Mouse (Mus musculus): ENCODE measurements around the gene Jazf1. TPM values are rescaled to one million over a fixed set of nuclear protein-coding genes. Genes with fewer than 3 reads are reported as not detected.

The Jazf1 gene
- polyA plus RNA-seq, 1 experiment from 2014 or later: 6.2 TPM

DNA sequence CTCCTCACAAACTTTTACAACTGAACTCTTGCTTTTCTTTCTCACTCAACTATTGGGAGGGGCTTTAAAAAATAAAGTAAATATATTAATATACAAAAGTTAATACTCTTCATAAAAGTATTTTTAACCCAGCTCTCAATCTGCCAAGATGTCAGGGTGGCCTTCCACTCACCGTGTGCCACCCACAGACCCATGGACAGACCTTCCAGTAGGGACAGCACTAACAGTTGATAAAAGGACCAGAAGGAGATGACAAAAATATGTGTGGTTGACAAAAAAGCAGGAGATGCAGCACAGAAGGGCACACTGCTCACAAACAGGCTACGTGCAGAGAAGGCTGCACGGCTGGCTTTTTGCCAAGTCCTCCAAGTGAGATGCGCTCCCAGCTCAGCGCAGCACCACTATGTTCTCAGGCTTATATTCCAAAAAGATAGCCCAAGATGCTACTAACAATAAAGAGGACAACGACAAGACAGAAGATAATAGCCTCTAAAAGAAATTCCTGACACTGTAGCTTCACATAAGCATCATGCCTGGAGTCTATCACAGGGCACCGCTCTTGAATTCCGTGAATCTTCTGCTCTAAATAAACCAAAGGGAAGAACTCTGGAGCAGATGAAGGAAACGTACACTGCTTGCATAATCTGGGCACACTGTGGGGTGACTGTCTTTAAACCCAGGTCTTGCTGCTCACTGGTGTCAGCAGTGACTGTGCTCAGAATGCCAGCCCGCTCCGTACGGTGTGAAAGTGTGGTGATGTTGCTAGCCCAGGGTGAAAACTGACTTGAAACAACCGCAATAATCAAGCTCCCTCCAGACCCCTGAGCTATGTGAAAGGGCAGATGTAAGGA is 104.4 kb downstream of the Jazf1 start:
- 51% methylated on average over 13 of the region's 13 CpGs for WGBS
- Histone ChIP-seq H3K4me2 (replicated peaks) (no peak overlapping the region), H3K9ac (no peak overlapping the region), H3K9me3 (no peaks in the 10 kb centered on the region), H3K27me3 (replicated peaks) (no peaks in the 10 kb centered on the region), H3K4me3 (replicated peaks) (no peak overlapping the region), H3K4me1 (replicated peaks) (peaks cover 28% of the 10 kb centered on the region), H3K36me3 (no peaks in the 10 kb centered on the region), H3K27ac (0 out of 2 replicates have a peak overlapping the region, but pooled peaks have one; percentile 33)
- no peak for ATAC-seq

- no peak overlapping the region for H3K4me3 ChIP-seq (replicated peaks)
- H3K4me2 ChIP-seq (replicated peaks): no peak overlapping the region
- peaks cover 28% of the 10 kb centered on the region for H3K4me1 ChIP-seq (replicated peaks)
- peak overlapping the region; percentile 62 for H3K27ac ChIP-seq
- WGBS: 29% methylated on average over 6 of the region's 6 CpGs
- no peaks in the 10 kb centered on the region for H3K9me3 ChIP-seq
- no peaks in the 10 kb centered on the region for H3K27me3 ChIP-seq (replicated peaks)
- H3K36me3 ChIP-seq: no peaks in the 10 kb centered on the region
- ATAC-seq: no peak
- H3K9ac ChIP-seq: no peak overlapping the region
These were observed 105.0 kb downstream of the Jazf1 start for GRCm38 (mm10) chr6:52963430-52963732.

- Histone ChIP-seq H3K36me3 (no peaks in the 10 kb centered on the region), H3K9ac (no peak overlapping the region), H3K4me2 (replicated peaks) (no peak overlapping the region), H3K27me3 (replicated peaks) (no peaks in the 10 kb centered on the region), H3K9me3 (no peaks in the 10 kb centered on the region), H3K27ac (peak overlapping the region; percentile 62), H3K4me3 (replicated peaks) (no peak overlapping the region), H3K4me1 (replicated peaks) (peaks cover 28% of the 10 kb centered on the region)
- peak; percentile 48 for ATAC-seq
- WGBS: 40% methylated on average over 4 of the region's 4 CpGs
These were observed 105.6 kb downstream of the Jazf1 start for GRCm38 (mm10) chr6:52962600-52963429.

- Histone ChIP-seq H3K4me2 (replicated peaks) (no peak overlapping the region), H3K9me3 (no peaks in the 10 kb centered on the region), H3K36me3 (no peaks in the 10 kb centered on the region), H3K9ac (no peak overlapping the region), H3K4me3 (replicated peaks) (no peak overlapping the region), H3K27me3 (replicated peaks) (no peaks in the 10 kb centered on the region), H3K4me1 (replicated peaks) (peaks cover 28% of the 10 kb centered on the region), H3K27ac (peak overlapping the region; percentile 29; the same call in 1 of the 2 replicates)
- peak; percentile 66 for ATAC-seq
- 55% methylated on average over 6 of the region's 6 CpGs for WGBS
These were observed 106.6 kb downstream of the Jazf1 start for GRCm38 (mm10) chr6:52961660-52962490.

- no peaks in the 10 kb centered on the region for H3K27me3 ChIP-seq (replicated peaks)
- H3K27ac ChIP-seq: no peak overlapping the region
- ATAC-seq: no peak
- H3K9ac ChIP-seq: no peak overlapping the region
- H3K4me2 ChIP-seq (replicated peaks): no peak overlapping the region
- peaks cover 15% of the 10 kb centered on the region for H3K4me1 ChIP-seq (replicated peaks)
- H3K9me3 ChIP-seq: no peaks in the 10 kb centered on the region
- no peak overlapping the region for H3K4me3 ChIP-seq (replicated peaks)
- WGBS: 11% methylated on average over 4 of the region's 4 CpGs
- H3K36me3 ChIP-seq: no peaks in the 10 kb centered on the region
These were observed 110.7 kb downstream of the Jazf1 start for GRCm38 (mm10) chr6:52957730-52958129.

GRCm38 (mm10) chr6:52956131-52956530 is 112.3 kb downstream of the Jazf1 start:
- WGBS: 85% methylated on average over 2 of the region's 2 CpGs
- Histone ChIP-seq H3K4me3 (replicated peaks) (no peak overlapping the region), H3K9ac (no peak overlapping the region), H3K9me3 (no peaks in the 10 kb centered on the region), H3K4me2 (replicated peaks) (no peak overlapping the region), H3K4me1 (replicated peaks) (peaks cover 17% of the 10 kb centered on the region), H3K36me3 (no peaks in the 10 kb centered on the region), H3K27me3 (replicated peaks) (no peaks in the 10 kb centered on the region), H3K27ac (no peak overlapping the region)
- ATAC-seq: no peak

GRCm38 (mm10) chr6:52955304-52955703 is 113.1 kb downstream of the Jazf1 start:
- peak overlapping the region; percentile 44; the same call in 1 of the 2 replicates for H3K27ac ChIP-seq
- 67% methylated on average over 2 of the region's 2 CpGs for WGBS

DNA sequence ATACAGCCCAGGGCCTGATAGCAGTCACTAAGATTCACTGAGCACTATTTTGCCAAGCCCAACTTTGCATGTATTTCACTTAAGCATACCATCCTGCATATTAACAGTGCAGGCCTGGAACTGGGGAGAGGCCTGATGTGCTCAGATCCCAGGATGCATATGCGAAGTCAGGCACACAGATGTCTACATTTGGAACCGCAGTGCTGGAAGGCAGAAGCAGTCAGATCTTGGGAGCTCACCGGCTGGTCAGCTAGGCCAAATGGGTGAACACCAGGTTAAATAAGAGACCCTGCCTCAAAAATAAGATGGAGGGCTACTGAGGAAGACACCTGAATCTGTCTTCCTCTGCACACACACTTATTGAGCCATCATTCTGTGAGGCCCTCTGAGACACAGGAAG is 113.6 kb downstream of the Jazf1 start:
- no peak for ATAC-seq
- Histone ChIP-seq H3K36me3 (no peaks in the 10 kb centered on the region), H3K9me3 (no peaks in the 10 kb centered on the region), H3K4me3 (replicated peaks) (no peak overlapping the region), H3K4me1 (replicated peaks) (peaks cover 17% of the 10 kb centered on the region), H3K4me2 (replicated peaks) (no peak overlapping the region), H3K27me3 (replicated peaks) (no peaks in the 10 kb centered on the region), H3K27ac (peak overlapping the region; percentile 44), H3K9ac (no peak overlapping the region)
- 87% methylated on average over 3 of the region's 3 CpGs for WGBS

More at GRCm38 (mm10) chr6:52955304-52955703, 113.1 kb downstream of the Jazf1 start:
- Histone ChIP-seq H3K4me3 (replicated peaks) (no peak overlapping the region), H3K36me3 (no peaks in the 10 kb centered on the region), H3K27me3 (replicated peaks) (no peaks in the 10 kb centered on the region), H3K4me2 (replicated peaks) (no peak overlapping the region), H3K9me3 (no peaks in the 10 kb centered on the region), H3K9ac (no peak overlapping the region), H3K4me1 (replicated peaks) (peaks cover 17% of the 10 kb centered on the region)
- peak; percentile 8; the same call in 1 of the 2 replicates for ATAC-seq

DNA sequence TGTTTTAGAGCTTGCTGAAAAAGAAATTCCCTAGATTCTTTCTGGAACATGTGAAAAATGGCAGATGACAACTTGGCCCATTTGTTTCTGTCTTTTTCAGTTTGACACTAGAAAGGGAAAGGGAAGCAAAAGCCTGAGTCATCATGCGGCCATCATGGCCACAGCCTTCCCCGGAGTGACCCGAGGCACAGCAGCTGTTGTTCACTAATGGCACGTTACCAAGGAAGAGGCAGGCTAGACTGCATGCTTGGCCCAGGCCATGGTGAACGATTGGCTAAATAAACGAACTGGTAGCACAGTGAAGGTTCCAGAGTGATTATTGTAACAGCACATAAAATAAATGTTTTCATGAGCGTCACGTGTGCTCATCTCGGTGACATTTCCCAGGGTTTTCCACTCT is 114.0 kb downstream of the Jazf1 start:
- WGBS: 48% methylated on average over 9 of the region's 9 CpGs
- no peak overlapping the region for H3K9ac ChIP-seq
- 0 out of 2 replicates have a peak, but pooled peaks have one; percentile 25 for ATAC-seq
- H3K27ac ChIP-seq: no peak overlapping the region; the same call in 1 of the 2 replicates
- no peak overlapping the region for H3K4me2 ChIP-seq (replicated peaks)
- no peak overlapping the region for H3K4me3 ChIP-seq (replicated peaks)
- H3K9me3 ChIP-seq: no peaks in the 10 kb centered on the region
- no peaks in the 10 kb centered on the region for H3K27me3 ChIP-seq (replicated peaks)
- peaks cover 17% of the 10 kb centered on the region for H3K4me1 ChIP-seq (replicated peaks)
- no peaks in the 10 kb centered on the region for H3K36me3 ChIP-seq

GRCm38 (mm10) chr6:52952526-52952900 is 115.9 kb downstream of the Jazf1 start:
- WGBS: 50% methylated on average over 8 of the region's 8 CpGs
- Histone ChIP-seq H3K9ac (no peak overlapping the region), H3K9me3 (no peaks in the 10 kb centered on the region), H3K4me2 (replicated peaks) (no peak overlapping the region), H3K36me3 (no peaks in the 10 kb centered on the region), H3K4me1 (replicated peaks) (peaks cover 17% of the 10 kb centered on the region), H3K4me3 (replicated peaks) (no peak overlapping the region), H3K27me3 (replicated peaks) (no peaks in the 10 kb centered on the region), H3K27ac (0 out of 2 replicates have a peak overlapping the region, but pooled peaks have one; percentile 32)
- no peak for ATAC-seq

- 0 out of 2 replicates have a peak, but pooled peaks have one; percentile 43 for ATAC-seq
These were observed 116.4 kb downstream of the Jazf1 start for GRCm38 (mm10) chr6:52951871-52952525.

More at GRCm38 (mm10) chr6:52951871-52952525, 116.4 kb downstream of the Jazf1 start:
- H3K9ac ChIP-seq: no peak overlapping the region
- no peak overlapping the region for H3K4me3 ChIP-seq (replicated peaks)
- WGBS: 57% methylated on average over 7 of the region's 7 CpGs
- H3K9me3 ChIP-seq: no peaks in the 10 kb centered on the region
- H3K27ac ChIP-seq: 0 out of 2 replicates have a peak overlapping the region, but pooled peaks have one; percentile 32
- peaks cover 17% of the 10 kb centered on the region for H3K4me1 ChIP-seq (replicated peaks)
- no peaks in the 10 kb centered on the region for H3K36me3 ChIP-seq
- no peak overlapping the region for H3K4me2 ChIP-seq (replicated peaks)
- H3K27me3 ChIP-seq (replicated peaks): no peaks in the 10 kb centered on the region
